Mouse (Mus musculus) right cerebral cortex, postnatal 14 days (tissue): ENCODE measurements around the gene Mgat5.

Experiments
- DNase-seq: peaks from one replicate; pipeline ENCODE4 v3.0.0; 2022

The Mgat5 gene

DNA sequence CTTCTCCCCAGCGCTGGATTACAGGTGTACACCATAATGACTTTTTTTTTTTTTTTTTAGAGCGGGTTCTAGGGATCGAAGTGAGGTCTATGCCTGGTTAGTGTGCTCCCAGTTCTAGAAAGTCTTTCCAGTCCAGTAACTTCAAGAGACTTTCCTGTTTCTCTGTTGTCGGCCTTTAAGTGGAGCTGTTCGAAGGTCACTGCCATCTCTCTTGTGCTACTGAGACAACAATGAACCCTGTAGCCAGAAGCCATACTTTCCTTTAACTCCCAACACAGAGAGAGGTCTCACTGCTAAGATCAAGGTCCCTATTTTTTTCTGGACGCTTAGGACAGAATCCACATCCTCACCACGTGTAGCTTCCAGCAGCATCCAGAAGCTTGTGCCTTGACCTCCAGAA is 13.4 kb downstream of the Mgat5 start:
- no peak for DNase-seq

DNA sequence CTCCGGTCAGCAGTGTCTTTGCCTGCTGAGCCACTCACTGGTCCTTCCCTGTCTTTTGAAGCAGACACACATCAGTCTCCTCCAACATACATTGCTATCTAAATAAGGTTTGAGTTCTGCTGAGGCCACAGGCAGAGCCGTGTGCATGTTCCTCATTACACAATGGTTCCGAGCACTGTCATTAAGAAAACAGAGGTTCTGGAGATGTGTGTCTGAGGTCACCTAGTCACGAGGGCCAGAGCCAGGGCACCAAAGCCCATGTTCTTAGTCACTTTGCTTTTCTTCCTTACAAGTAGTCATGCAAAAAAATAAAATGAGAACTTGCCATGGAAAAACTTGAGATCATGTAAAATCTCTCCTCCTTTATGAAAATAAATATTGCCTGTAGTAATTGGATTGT is 14.3 kb downstream of the Mgat5 start:
- DNase-seq = no peak

DNA sequence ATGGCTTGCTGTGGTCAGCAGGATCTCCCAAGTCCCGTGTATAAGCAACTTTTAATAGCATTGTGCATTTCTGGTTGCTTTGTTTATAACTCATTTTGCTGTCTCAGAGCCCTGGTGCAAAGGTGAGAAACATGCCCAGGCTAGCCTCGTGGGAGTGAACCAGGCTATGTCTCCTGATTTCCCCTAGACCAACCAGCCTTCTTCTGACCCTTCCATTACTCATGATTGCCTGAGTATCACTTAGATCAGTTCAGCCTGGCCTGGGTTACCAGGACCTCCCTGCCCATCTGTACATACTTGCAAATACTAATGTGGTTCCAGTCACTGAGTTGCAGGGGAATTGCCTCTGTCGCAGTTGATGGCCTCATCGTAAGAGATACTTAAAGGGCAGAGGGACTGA is 14.8 kb downstream of the Mgat5 start:
- no peak for DNase-seq

DNA sequence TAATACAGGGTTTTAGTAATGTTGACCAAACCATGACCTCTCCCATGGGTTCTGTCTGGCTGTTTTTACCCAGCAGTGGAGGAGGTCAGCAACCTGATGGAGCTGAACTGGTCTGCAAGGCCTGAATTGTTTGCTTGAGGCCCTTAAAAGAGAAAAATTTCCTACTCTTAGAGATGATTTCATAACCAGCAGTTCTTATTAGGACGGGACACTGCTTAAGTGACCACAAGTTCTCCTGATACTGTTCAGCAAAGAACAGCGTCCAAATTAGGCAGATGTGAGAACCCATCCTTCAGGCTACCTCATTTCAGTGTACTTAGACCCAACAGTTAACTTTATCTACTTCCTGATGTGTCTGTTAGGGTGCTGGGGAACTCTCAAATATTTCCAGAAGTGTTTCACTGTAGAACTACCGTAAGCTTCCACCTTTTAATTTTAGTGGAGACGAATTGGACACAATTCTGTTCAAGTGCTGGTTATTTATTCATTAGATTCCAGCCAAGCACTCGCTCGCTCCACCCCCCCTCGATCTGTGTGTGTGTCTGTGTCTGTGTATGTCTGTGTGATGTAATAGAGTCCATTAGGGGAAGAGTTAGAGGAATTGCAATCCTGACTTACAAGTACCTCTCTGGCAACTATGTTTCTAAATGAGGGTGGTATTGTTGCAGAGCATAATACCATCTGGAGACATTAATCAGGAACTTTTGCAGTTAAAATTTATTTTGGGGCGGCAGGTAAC is 17.4 kb downstream of the Mgat5 start:
- no peak for DNase-seq

DNA sequence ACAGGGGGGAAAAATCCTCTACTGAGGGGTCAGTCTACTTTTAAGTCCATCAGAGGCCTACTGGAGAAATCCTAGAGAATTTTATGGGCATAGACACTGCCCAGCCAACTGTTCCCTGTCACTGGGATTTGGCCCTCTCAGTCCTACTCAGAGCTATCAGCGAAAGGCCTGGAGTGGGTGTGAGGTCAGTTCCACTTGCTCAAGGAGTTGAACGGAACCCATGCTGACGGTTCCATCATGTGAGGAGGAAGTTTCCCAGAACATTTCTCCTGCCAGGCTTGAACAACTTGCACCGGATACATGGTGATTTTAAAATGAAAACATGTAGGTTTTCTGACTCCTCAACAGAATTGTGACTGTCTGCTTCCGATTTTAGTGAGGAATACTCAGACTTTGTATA is 20.2 kb downstream of the Mgat5 start:
- no peak for DNase-seq

DNA sequence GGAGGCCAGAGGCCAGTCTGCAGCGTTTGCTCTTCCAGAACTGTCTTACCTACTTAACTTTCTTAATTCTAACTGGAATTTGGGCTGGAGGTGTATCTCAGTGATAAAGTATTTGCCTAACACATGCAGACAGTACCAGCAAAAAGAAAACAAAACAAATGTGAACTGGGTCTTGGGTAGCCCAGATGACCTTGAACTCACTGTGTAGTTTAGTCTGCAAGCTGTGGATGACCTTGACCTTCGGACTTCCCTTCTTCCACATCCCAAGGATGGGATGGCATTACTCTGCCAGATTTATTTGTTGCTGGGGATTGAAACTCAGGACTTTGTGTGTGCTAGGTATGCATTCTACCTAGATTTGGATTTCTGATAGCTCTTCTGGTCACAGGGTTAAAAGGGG is 24.2 kb downstream of the Mgat5 start:
- DNase-seq = no peak

DNA sequence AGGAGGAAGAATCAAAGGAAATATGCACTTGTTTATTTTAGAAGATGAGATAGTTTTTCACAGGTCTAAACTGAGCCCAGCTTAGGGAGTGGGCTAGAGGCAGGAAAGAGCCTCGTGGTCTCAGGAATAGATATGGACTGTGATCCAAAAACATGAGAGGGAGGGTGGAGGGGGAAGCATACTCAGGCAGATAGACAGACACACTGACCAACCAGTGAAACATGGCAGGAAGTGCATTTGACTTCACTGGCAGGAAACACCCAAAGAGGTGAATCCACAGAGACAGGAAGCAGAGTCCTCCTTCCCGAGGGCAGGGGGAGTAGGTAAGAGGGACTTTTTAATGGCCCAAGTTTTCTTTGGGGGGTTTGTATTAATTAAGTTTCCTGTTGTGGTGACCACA is 25.7 kb downstream of the Mgat5 start:
- no peak for DNase-seq

DNA sequence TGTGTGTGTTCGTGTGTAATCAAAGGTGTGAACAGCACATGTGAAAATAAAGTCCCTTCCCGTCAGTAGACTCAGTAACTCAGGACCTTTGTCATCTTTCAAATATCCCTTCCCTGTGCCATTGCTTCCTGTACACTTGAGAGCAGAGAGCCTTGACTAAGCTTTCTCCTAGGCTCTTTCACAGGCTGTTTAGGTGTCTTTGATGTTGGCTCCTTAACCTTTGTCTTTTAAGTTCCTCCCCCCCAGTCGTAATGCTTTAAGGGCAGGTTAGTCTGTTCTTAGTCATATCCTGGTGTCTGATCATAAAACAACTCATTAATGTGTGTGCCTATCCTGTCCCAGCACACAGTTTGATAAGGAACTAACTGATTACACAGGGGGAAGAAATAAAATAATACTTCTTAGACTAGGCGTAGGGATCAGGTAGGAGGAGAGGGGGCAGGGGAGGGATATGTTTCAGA is 28.4 kb downstream of the Mgat5 start:
- DNase-seq = no peak

DNA sequence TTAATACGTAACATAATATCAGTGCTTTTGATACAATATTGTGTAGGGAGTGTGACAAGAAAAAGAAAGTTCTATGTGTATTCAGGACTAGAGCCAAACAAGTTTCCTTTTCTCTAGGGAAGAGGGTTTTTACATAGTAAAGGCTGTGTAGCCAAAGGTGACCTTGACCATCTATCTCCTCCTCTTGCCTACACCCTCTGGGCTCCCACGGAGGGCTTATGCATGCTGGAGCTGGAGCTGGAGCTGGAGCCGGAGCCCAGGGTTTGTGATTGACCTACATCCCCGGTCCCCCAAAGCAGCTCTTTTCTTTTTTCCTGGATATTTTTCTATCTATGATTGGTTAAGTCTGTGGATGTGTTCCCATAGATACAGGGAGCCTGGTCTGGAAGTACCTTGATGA is 30.3 kb downstream of the Mgat5 start:
- DNase-seq = no peak

DNA sequence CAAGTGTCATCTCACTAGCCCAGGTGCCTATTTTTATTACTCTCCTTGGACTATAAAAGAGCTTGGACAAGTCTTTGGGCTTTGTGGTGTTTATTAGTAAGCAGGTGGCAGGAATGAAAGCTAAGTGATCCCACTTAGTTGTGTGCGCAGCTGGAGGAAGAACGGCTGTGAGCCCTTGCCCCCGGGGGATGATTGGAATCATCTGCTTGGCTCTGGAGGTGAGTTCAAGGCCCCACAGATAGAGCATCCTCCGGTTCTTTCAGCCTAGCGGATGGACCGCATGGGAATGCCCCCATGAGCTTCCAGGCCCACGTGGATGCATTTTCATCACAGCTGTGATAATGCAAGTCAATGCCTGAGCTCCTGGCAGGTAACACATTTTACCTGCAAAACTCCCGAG is 31.6 kb downstream of the Mgat5 start:
- DNase-seq = no peak

DNA sequence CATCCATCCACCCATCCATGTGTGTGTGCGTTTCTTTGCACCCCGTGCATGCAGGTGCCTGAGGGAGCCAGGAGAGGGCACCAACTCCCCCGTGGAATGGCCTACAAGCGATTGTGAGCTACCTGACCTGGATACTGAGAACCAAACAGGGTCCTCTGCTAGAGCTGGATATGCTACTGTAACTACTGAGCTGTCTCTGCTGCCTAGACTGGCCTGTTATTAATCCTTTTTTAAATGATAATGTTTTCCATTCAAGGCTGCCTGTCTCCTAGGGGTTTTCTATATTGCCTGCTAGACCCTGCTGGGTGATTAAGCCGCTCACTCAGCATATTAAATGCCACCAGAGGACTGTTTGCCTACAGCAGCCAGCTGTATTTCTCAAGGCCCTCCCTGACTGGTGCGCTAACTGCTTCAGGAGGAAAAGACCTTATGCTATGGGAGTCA is 34.1 kb downstream of the Mgat5 start:
- DNase-seq = no peak

DNA sequence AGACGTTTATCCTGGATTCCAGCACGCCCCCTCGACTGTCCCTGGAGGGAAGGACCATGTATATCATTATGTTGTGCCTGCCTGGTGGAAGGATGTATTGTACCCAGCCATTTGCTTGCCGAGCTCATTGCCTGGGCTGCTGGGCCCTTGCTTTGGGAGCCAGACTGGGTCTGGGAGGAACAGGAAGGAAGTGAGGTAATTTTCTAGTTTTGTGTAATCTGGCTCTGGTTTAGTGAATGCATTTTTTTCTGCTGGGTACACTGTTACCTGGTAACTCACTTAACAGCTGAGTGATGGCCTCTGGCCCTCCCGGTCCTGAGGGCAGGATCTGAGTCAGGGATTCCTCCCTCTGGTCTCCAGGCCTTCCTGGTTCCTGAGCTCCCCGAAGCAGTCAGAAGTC is 35.1 kb downstream of the Mgat5 start:
- DNase-seq = no peak

DNA sequence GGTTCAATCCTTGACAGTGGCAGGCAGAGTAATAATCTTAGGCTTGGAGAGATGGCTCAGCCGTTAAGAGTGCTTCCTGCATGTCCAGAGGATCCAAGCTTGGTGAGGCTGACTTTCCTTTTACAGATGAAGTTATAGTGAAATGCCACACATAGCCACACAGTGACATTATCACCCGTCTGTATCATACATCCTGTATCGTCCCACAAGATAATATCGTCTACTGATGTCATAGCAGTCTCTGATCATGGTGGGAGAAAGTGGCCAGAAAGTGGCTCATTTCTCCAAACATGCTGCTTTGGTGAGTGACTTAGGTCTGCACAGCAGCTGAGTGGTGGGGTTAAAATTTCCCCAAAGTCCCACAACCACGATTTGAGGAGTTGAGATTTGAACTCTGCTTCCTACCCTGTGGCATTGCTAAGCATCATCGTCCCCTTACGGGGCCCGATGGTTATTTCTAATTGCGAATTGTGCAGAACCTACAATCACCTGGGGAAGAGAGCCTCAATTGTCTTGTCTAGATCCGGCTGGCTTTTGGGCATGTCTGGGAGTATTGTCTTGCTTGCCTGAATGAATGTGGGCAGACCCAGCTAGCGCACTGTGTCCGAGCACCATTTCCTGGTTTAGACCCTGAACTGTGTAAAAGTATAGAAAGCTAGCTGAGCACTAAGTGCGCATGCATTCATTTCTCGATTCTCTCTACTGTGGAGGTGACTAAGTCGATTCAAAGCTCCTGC is 37.5 kb downstream of the Mgat5 start:
- no peak for DNase-seq

DNA sequence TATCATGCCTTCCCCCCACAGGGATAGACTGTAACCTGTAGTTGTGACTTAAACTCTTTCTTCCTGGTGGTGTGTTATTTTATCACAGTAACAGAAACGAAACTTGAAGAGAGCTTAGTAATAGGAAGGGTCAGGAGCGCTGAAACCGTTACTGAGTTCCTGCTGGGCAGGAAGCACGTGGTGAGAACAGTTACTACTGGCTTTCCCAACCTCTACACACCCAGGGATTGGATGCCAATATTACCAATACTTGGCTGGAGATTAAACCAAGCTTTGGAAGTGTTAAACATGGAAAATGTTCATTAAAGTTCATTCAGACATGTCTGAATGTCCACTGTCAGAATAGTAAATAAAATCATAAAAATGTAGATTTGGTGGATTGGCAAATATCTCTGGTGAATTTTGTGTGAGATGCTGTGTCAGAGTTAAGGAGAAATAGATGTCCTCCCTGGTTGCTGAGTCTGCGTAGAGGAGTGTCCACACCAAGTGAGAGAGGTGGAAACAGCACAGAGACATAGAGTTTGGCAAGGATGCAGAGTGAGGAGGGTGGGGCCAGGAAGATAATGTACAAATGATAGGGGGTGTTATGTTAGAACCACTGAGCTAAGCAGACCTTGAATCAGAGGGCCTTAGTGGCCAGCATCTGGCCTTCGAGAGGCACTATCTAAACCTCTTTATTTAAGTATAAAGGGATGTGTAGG is 38.2 kb downstream of the Mgat5 start:
- no peak for DNase-seq

DNA sequence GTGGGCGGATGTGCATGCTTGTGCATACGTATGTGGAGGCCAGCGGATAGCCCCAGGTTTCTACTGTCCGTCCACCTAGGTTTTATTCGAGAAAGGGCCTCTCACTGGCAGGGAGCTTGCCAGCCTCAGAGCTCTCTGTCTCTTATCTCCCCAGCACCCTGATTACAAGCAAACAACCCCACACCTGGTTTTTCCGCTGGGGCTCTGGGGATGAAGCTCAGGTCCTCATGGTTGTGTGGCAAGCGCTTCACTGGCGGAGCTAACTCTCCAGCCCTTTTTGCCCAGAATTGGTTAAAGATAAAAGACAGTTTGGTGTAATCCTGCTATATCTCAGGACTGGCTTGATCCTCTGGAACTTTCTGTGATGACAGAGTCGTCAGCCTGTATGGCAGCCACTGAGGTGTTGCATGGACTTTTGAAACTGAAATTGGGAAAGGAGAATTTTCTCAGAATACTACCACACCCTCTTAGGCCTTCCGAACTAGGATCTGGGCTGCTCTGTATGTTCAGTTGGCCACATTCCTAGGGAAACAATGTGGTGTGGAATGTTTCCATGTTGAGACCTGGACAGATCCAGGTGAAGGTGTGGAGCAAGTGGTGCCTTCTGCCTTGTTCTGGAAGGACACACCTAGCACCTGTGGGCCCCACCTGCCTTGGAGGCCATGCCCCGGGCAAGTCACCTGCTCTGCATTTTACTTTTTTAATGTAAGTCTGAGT is 39.4 kb downstream of the Mgat5 start:
- DNase-seq = no peak

DNA sequence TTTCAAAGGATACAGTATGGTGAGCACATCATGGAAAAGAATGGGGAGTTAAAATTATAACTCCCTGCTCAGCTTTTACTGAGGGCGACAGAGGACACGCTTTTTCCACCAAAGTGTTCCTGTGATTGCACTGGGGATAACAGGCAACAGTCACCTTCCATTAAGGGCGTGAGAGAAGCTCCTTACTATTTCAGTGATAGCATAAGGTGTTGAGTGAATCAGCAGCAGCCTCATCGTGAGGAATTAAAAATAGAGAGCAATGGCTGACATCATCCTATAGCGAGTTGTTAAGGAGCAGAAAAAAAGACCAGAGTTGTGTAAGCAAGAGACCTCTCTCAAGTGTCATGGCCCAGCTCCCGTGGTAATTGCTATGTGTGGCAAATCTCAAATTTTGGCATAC is 41.3 kb downstream of the Mgat5 start:
- no peak for DNase-seq

DNA sequence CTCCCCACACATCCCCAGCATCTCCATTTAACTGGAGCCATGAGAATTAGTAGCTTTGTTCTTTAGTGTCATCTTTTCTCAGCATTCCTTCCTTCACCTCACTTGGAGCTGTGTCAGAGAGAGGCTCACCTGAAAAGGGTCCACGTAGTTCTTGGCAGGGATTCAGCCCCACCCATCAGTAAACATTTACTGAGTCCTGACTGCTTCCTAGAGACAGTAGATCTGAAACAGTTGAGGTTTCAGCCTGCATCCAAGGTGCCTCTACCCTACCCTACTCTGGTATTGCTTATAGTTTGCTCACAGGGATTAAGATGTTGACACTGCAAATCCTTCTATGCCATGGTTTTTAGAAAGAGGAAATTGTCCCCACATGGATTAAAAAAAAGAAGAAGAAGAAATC is 43.6 kb downstream of the Mgat5 start:
- no peak for DNase-seq

DNA sequence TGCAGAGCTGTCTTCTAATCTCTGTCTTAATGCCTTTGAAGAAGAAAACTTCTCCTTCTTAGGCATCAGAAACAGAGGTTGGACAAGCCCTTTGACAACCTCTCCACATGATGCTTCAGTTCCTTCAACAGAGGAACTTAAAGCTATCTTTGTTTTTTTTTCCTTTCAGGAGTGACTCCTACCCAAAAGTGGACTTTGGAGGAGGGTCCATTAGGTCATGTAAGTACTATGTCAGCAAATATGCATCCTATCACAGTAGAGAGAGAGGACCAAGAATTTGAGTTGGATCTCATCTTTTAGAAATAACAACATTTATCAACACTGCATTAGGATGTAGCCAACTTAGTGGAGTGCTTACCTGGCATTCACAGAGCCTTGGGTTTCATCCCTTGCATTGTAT is 44.8 kb downstream of the Mgat5 start:
- DNase-seq = no peak

DNA sequence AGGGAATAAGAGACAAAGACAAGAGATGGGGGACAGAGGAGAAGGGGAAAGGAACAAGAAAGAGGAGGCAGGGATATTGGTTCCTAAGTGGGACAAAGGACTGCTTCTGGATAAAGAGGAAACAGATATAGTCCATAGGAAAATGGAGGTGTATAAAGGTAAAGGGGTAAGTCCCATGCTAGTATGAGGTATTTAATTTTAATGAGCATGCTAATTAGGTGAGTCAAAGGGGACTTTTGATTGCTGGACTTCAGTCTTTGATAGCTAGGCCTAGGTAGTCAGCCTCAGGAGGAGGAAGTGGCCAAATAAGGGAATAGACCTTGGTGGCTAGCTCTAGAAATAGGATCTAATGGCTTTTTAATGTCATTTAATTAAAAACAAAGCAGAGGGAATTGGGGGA is 45.5 kb downstream of the Mgat5 start:
- DNase-seq = no peak

DNA sequence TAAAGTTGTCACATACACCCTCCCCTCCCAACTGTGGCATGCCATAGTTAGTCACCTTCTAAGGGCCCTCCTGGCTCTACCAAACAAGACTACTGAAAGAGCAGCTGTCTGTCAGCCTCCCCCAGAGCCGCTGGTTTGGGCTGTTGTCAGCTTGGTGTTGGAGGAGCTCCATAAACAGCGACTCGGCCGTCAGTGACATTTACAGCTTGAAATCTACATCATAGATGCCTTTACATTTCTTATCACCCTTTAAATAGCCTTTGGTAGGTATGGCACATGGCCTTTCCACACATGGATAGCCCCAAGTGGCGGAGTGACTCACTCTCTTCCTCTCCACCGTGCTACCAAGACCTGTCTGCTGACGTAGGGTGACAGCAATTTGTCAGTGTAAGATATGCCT is 46.9 kb downstream of the Mgat5 start:
- no peak for DNase-seq

DNA sequence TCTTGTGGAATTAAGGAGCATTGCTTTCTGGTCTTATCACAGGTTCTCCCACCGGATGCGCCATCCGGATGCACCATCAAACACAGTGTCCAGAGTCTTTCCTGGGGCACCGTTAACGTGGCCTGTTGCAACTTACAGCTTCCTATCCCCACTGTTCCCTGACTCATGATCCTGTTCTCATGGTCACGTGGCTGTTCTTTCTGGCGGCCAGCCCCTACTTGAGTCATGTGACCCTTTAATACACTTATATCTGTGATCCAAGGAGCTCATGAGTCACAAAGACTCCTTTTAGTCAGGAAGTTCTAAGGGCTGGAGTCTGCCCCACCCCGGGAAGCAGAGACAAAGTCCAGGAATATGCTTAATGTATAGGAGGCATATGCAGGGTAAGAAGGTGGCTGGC is 52.2 kb downstream of the Mgat5 start:
- no peak for DNase-seq

DNA sequence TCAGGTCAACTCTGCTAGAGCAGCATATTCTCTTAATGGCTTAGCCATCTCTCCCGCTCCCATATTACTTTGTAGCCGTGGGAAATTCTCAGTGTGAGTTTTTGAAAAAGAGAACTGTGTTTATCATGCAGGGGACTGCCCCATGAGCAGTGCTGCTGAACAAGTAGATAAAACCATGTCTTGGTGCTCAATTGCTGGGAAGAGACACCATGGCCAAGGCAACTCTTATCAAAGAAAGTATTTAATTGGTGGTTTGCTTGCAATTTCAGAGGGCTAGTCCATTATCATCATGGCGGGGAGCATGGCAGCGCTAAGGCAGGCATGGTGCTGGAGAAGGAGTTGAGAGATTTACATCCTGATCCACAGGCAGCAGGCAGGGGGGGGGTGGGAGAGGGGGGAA is 54.9 kb downstream of the Mgat5 start:
- DNase-seq = no peak

DNA sequence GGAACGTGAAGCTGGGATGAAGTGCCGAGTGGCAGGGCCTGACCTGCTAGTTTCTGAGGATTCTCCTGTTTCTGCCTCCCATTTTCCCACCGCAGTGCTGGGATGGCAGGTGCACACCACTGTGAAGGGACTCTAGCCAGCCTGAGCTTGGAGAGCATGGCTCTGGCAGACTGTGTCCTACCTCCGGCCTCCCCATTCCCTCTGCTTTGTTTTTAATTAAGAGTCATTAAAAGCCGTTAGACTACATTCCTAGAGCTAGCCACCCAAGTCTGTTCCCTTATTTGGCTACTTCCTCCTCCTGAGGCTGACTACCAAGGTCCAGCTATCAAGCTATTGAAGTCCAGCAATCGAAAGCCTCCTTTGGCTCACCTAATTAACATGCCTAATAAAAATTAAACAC is 56.2 kb downstream of the Mgat5 start:
- no peak for DNase-seq
